Mouse (Mus musculus) retina, postnatal 7 days (tissue): ENCODE data around the gene Gm20388.

Experiments used
- DNase-seq: peaks from one replicate; pipeline ENCODE4 v3.0.0-alpha.2; 2012; ENCODE audit warnings: low read depth, low spot score

Gene Gm20388

DNA sequence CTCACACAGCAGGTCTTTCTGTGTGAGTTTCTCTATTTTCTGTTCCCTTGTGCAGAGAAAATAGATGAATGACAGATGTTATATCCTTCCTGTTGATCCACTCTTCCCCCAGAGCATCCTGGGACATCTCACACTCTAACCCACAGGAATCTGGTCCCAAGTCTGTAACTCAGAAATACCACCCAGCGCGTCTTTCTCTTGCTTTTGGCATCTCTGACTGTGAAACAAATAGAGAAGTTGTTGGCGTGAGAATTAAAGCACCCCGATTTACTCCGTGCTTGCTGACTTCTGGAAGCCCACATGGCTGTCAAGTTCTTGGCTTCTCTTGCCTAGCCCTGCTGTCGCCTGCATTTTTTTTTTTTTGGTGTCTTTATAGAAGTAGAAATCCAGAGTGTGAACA is 2867.1 kb downstream of the Gm20388 start:
- no peak for DNase-seq

- DNase-seq: no peak
Observed at GRCm38 (mm10) chr8:122778703-122779239, 2868.1 kb downstream of the Gm20388 start.

DNA sequence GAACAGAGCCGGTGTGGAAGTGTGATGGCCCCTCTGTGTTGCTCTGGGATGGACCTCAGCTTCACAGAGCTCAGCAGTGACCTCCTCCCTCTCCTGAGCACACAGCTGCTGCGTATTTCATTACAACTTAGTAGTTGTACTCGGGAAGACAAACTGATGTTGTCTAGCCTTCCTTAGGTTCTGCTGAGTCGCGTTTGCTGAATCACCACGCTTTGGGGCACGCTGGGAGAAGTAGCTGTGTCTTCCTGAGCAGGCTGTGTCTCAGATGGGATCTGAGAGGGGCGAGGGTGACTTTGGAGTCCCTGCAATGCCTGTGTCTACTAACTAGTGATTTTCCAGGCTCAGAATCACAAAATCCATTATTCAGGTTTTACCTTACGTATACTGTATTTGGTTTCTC is 2868.6 kb downstream of the Gm20388 start:
- DNase-seq: no peak

GRCm38 (mm10) chr8:122784756-122785155 is 2874.1 kb downstream of the Gm20388 start:
- DNase-seq: no peak

DNA sequence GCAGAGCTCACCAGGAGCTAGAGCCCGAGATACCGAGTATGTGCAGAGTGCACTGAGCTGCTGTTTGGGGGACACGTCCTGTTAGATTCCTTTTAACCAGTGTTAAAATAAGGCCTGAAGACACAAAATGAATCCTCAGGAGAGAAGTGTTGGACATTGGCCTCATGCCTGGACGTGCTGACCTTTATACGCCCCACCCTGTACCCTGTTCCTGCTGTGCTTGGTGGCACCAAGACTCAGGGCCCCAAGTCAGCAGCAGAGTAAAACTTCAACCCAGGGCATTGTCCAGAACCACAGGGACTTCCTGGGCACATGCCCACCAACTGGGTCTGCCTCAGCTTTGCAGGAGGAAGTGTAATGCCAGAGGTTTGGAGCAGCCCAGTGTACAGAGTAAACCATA is 2879.2 kb downstream of the Gm20388 start:
- no peak for DNase-seq

DNA sequence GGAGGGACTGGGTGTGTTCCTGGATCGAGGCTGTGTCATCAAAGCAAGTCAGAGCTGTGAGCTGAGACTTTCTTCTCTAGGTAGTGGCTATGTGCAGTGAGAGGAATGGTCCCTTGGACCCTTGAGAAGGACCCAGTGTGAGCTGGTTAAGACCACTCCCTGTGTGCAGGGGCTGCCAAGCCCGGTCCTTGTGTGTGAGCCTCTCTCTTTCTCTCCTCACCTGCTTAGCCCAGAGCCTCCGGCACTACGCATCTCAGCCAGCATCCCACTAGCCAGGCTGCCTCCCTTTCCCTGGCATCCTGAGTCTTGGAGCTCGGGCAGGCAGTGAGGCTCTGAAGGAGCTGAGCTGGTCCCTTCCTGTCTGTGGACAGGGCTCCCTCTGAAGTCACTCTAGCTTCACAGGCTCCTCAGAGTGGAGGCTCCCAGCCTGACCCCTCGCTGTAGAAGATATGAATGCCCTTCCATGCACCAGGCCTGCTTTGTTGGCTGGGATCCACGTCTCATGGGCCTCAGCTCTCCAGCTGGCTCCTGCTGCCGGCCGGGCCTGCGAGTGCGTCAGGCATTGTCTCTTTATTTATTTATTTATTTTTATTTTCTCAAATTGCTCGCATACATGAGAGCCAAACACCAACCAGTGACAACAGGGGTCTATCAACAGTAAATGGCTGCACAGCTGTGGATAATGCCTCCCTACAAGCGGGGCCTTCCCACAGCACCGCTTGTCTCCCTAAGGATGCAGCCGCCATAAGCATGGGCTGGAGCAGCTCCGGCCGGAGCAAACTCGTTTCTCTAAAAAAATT is 2882.9 kb downstream of the Gm20388 start:
- no peak for DNase-seq

DNA sequence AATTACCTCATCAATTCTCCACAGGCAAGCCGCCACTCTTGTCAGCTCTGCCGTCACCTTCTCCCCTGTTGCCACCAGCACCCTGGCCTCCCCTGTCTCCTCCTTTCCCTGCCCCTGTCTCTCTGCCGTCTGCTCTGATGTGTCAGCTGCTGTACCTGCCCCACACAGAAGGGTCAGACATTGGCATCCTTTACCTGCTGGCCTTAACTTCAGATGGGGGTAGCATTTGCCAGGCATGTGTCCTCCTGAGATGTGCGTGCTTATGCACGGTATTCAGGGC is 2883.5 kb downstream of the Gm20388 start:
- DNase-seq: no peak

DNA sequence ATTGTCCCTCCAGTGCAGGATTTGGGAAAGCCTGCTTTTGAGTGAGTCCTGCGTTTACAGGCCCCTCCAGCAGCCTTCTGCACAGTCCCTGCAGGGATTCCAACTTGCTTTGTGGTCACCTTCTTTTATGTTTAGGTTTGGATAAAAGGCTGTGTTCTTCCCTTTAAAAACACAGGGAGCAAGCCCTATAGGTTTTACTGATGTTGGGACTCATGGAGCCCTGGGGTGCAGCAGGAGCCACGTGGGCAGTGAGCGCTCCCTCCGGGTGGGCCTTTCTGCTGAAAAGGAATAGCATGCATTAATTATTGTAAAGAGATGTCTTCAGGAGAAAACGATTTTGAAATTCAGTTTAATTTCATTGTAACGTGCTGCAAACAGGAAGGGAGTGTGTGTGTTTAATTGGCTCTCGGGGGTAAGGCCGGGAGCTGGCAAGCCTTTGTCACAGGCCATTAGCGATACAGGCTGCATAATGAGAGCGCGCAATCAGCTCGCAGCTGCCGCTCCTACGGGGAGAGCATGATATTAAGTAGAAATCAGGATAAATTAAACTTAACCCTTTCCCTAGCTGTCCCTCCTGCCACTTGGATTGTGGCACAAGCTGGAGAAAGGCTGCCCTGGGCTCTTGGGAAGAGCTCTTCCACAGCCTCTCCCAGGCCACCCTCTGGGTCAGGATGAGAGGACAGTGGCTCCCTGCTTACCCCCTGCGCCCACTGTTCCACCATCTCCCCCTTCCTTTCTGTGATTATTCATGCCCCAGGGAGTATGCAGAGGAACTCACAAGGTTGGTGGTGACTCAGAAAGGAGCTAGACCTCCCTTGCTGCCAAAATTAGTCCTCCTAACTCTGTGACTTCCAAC is 2893.5 kb downstream of the Gm20388 start:
- DNase-seq: no peak

DNA sequence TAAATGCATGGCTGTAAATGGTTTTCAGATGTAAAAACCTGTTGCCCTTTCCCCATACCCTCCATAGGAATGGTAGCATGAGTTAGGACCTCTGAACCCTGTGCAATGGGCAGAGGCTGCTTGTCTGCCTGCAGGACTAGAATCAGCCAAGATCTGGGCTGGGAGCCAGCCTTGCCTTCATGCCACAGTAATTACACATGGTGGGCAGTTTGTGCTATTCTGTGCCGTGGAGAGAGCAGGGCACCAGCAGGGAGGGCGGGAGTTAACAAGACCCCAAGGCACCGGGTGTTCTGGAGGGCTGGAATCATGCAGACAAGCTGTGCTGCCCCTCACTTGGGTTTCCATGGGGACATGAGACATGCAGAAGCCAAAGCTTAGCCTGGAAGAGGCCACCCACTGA is 2894.7 kb downstream of the Gm20388 start:
- no peak for DNase-seq

- no peak for DNase-seq
Observed at GRCm38 (mm10) chr8:122806956-122807538, 2896.4 kb downstream of the Gm20388 start.

- no peak for DNase-seq
Observed at GRCm38 (mm10) chr8:122807907-122808306, 2897.3 kb downstream of the Gm20388 start.

DNA sequence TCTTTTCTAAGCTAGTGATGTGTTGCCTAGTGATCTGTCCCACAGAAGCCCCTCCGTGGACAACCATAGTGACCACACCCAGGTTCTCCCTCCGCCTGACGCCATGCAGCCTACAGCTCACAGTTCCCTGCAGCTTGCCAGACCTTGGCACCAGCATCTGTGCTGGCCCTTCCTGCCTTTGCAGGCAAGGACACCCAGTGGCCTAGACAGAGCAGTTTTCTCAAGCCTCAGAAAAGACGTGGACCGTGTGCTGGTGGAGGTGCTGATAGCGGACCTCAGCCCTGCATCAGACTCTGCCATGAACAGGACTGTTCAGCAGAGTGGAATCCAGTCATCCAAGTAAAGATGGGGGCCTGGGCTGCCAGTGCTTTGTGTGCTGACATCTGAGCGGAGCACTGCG is 2899.7 kb downstream of the Gm20388 start:
- DNase-seq: no peak

DNA sequence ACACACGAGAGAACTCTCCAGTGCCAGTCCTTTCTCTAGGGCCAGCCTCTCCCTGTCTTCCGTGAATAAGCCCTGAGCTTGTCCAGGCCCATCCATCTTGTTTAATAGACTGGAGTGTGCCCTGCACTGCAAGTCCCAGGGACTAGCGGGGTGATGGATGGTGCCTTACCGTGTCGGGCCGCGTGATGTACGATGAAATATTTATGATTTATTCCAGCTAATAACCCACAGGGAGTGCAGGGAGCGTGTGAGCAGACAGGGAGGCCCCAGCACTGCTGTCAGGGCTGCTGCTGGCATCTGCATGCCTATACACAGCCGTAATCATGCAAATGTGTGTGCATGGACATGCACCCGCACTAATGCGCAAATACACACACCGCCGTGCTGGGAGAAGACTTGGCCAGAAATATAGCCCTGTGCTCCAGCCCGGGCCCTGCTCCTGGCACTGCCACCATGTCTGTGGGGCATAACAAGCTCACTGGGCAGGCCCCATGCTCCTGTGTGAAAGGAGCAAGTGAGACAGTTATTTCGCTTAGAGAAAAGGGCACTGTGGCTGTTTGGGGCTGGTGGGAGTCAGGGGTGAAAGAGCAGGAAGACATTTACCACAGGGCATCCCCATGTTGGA is 2901.3 kb downstream of the Gm20388 start:
- no peak for DNase-seq

GRCm38 (mm10) chr8:122812610-122813250 is 2902.1 kb downstream of the Gm20388 start:
- DNase-seq: no peak

DNA sequence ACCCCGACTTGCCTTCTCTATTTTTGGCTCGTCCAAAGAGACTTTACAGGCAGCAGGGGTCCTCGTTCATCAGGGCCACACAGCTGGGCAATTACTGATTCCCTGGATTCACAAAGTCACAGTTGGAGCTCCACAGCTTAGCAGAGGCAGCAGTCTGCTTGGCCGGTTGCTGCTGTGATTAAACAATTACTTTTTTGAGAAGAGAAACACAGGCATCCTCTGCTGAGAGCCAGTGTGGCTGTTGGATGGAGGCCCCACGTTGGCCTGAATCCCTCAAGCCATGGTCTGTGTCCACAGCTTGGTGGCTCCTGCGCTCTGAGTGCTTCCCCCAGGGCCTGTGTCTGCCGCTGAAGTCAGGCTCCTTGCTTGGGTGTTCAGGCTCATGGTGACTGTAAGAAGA is 2904.0 kb downstream of the Gm20388 start:
- no peak for DNase-seq

DNA sequence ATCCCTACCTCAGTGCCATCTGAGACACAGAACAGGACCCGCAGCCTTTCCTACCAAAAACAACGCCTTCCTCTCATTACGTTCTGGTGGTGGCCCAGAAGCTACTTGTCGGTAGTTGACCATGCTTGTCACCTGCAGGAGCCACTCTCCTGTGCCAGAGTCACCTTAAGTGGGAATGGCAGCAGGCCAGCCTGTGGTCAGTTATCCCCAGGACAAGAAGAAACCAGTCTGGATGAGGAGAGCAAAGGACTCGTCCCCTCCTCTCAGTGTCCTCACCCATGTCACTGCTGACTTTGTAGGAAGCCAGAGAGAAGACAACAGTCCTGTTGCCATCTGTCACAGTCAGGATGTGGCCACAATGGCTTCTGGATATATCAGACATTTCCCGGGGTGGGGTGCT is 2906.3 kb downstream of the Gm20388 start:
- DNase-seq: no peak

- DNase-seq: no peak
Observed at GRCm38 (mm10) chr8:122817724-122818496, 2907.3 kb downstream of the Gm20388 start.

DNA sequence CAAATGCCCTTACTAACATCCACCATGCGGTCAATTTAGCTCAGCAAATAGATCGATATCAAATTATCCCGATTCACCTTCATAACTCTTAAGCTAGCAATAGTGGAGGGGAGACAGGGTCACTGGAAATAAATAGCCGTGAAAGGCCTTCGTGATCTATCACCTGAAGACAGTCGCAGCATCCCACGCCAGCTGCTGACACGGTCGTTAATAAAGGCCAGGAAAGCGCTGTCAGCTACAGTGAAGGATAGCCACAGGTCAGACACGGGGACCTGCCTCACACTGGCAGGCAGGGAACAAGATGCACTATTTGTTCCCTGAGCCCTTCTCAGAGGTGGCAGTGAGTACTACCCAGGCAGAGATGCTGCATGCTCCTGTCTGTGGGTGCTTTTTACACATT is 2909.1 kb downstream of the Gm20388 start:
- DNase-seq: no peak

DNA sequence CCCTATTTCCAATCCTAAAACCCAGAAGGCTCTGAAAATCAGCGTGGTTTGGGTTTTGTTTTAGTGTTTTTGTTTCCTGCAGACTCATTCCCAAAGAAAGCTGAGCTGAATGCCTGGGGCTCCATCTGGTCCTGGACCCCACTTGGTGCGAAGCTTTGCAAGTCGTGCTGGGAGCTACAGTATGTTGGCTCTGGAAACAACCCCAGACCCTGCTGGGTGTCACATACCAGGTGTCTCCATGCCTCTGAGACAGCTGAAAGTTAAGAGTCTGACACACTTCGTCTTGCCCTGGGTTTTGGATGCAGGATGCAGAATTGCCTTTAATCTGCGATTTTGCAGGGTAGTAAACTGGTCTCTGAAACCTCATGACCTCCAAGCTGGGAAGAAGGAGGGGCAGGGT is 2913.9 kb downstream of the Gm20388 start:
- DNase-seq: no peak

DNA sequence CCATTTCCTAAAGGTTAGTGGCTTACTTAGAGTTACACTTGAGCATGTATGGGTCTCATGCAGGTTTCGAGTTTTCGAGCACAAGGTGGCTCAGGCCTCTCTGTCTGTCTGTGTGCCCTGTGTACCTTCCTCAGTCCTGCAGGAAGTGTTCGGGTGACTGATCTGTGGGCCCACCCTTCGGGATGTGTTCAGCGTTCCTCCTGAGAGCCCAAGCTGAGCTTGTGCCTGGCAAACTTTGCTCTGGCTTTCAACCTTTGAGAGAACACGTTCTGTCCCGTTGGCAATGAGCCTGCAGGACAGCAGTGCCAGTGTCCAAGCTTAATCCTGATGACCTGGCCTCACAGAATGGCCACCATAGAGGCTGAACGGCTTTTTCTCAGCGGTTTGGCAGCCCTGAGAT is 2914.3 kb downstream of the Gm20388 start:
- no peak for DNase-seq

- DNase-seq: no peak
Observed at GRCm38 (mm10) chr8:122825408-122825807, 2914.8 kb downstream of the Gm20388 start.
